Mouse (Mus musculus) gastrocnemius, postnatal 14 days (tissue): ENCODE results near the gene Cpn1. TPM values are rescaled to one million over a fixed set of nuclear protein-coding genes. Genes with fewer than 3 reads are reported as not detected.

Source experiments
- DNase-seq: peaks from one replicate; pipeline ENCODE4 v3.0.0; 2021; ENCODE audit warnings: mixed read lengths
- intact Hi-C: fragments of 180-260 bp; cut with DNase I; formaldehyde crosslinking; loops from one replicate; pipeline ENCODE4 v1.15.1; 2025; ENCODE audit warnings: low total_unique reads
- long read RNA-seq, 2 experiments: library from polyadenylated mRNA; stranded (forward); transcript quantifications; one replicate each; pipeline ENCODE4 v2.0.0; 2021
- total RNA-seq, 2 experiments: library from RNA; stranded (reverse); gene quantifications; 2 replicates each; pipeline ENCODE4 v1.2.3; 2021

Cpn1 gene
- total RNA-seq: not detected
- long read RNA-seq, experiment 1: 0 reads
- long read RNA-seq, experiment 2: 0 reads

GRCm38 (mm10) chr19:43986069-43986794, at the start of gene Cpn1:
Gene Cpn1, minus strand, starts transcription at chr19:43986556.
- intact Hi-C loops: no loop called here
- no peak for DNase-seq

- intact Hi-C loops: no loop called here
- DNase-seq: no peak
These were observed 47.0 kb upstream of the Cpn1 start for GRCm38 (mm10) chr19:44033396-44033795.

GRCm38 (mm10) chr19:44032046-44032744, 45.8 kb upstream of the Cpn1 start:
- intact Hi-C loops: no loop called here
- no peak for DNase-seq

- intact Hi-C loops: no loop called here
These were observed 43.7 kb upstream of the Cpn1 start for GRCm38 (mm10) chr19:44030024-44030423.

GRCm38 (mm10) chr19:44028972-44029371, 42.6 kb upstream of the Cpn1 start, which contains the start of gene Cyp2c23:
Gene Cyp2c23, minus strand, starts transcription at chr19:44029208.
- no peak for DNase-seq
- intact Hi-C loops: no loop called here

More at GRCm38 (mm10) chr19:44030024-44030423, 43.7 kb upstream of the Cpn1 start:
- DNase-seq: no peak

GRCm38 (mm10) chr19:44026956-44027530, 40.7 kb upstream of the Cpn1 start:
- no peak for DNase-seq
- intact Hi-C loops: no loop called here

- no peak for DNase-seq
- intact Hi-C loops: no loop called here
These were observed 38.7 kb upstream of the Cpn1 start for GRCm38 (mm10) chr19:44024921-44025585.

- intact Hi-C loops: no loop called here
- DNase-seq: no peak
These were observed 36.7 kb upstream of the Cpn1 start for GRCm38 (mm10) chr19:44023066-44023465.

GRCm38 (mm10) chr19:44021502-44021901, 35.1 kb upstream of the Cpn1 start:
- intact Hi-C loops: no loop called here
- DNase-seq: peak; percentile 53

GRCm38 (mm10) chr19:44019739-44020138, 33.4 kb upstream of the Cpn1 start:
- intact Hi-C loops: no loop called here
- DNase-seq: no peak

GRCm38 (mm10) chr19:44013862-44014261, 27.5 kb upstream of the Cpn1 start:
- DNase-seq: no peak
- intact Hi-C loops: no loop called here

GRCm38 (mm10) chr19:44008784-44009183, 22.4 kb upstream of the Cpn1 start:
- intact Hi-C loops: no loop called here
- no peak for DNase-seq

- no peak for DNase-seq
- intact Hi-C loops: no loop called here
These were observed 20.8 kb upstream of the Cpn1 start for GRCm38 (mm10) chr19:44007186-44007585.

GRCm38 (mm10) chr19:44005025-44005424, 18.7 kb upstream of the Cpn1 start:
- intact Hi-C loops: no loop called here
- DNase-seq: no peak

GRCm38 (mm10) chr19:44004261-44004660, 17.9 kb upstream of the Cpn1 start:
- no peak for DNase-seq
- intact Hi-C loops: no loop called here

GRCm38 (mm10) chr19:44000720-44001119, 14.4 kb upstream of the Cpn1 start:
- no peak for DNase-seq
- intact Hi-C loops: no loop called here

- DNase-seq: no peak
- intact Hi-C loops: no loop called here
These were observed 13.7 kb upstream of the Cpn1 start for GRCm38 (mm10) chr19:44000061-44000460.

GRCm38 (mm10) chr19:43998802-43999527, 12.6 kb upstream of the Cpn1 start:
- intact Hi-C loops: no loop called here

GRCm38 (mm10) chr19:43998101-43998500, 11.7 kb upstream of the Cpn1 start:
- intact Hi-C loops: no loop called here
- DNase-seq: no peak

More at GRCm38 (mm10) chr19:43998802-43999527, 12.6 kb upstream of the Cpn1 start:
- no peak for DNase-seq
